Mouse (Mus musculus) ES-Bruce4 (cell line): Measurements from ENCODE around the gene Zfp93.

ENCODE experiments used
- CTCF ChIP-seq: IDR thresholded peaks from one replicate; pipeline ENCODE4 v1.8.1; 2011; ENCODE audit warnings: low read depth, low read length
- EP300 ChIP-seq: IDR thresholded peaks from 2 replicates; pipeline ENCODE4 v1.6.1; 2011; ENCODE audit warnings: low read depth, low read length; ENCODE audit not compliant: insufficient read depth

DNA sequence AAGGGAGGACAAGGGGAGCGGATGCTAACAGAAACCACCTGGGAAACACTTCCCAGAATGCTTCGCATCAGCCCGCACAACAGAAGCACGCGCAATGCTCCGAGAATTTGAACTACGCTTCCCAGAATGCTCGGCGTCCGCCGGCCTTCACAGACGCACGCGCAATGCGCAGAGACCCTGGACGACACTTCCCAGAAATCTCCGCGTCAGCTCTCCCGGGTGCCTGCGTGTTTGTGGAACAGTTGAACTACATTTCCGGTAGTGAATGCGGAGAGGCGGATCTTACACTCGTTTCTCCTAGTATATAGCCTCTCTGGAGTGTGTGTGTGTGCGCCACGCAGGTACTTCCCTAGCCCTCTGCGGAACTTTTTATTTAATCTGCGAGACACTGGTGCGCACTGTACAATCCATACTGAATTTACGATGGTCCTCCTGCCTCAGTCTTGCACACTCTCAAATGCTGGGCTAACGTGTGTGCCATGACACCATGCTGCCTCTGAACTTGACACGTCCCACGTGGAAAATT, 46.4 kb downstream of the Zfp93 start, which contains the start of gene Zfp94:
- TF ChIP-seq EP300 (no peak), CTCF (no peak)
